Mouse (Mus musculus) heart, embryonic 13.5 days (tissue): ENCODE measurements around the gene Gpr171. TPM values are rescaled to one million over a fixed set of nuclear protein-coding genes. Genes with fewer than 3 reads are reported as not detected.

Source experiments
- polyA plus RNA-seq: library from polyadenylated mRNA; unstranded; fragments of >200 nt; fragmentation: Nextera tagmentation; extraction: Ambion mirVana; gene quantifications from 2 replicates; pipeline ENCODE4 v1.2.1, GENCODE M21; 2015

Gene Gpr171
- polyA plus RNA-seq, 1 experiment from 2014 or later, result 0.66 TPM

Other genes with a start within 250 kb of the Gpr171 start
- gene Clrn1, start 216.5 kb downstream of the Gpr171 start, polyA plus RNA-seq, result 0.12 TPM in 1 of 2 replicates, not detected in the other
- 2.2 and 2.3 TPM in 2 replicates for gene Med12l, start 96.0 kb downstream of the Gpr171 start, polyA plus RNA-seq
- 1.7 and 2.3 TPM in 2 replicates for gene P2ry14, start 51.8 kb upstream of the Gpr171 start, polyA plus RNA-seq
- gene Gpr87, start 93.3 kb upstream of the Gpr171 start, polyA plus RNA-seq, result not detected in 2 replicates
- gene P2ry13, start 109.1 kb upstream of the Gpr171 start, polyA plus RNA-seq, result 1.1 TPM in 2 replicates
- gene P2ry12, start 161.1 kb upstream of the Gpr171 start, polyA plus RNA-seq, result 1.6 and 1.7 TPM in 2 replicates
- 1.6 and 2.3 TPM in 2 replicates for gene Igsf10, start 242.6 kb upstream of the Gpr171 start, polyA plus RNA-seq